Mouse (Mus musculus) lung, embryonic 14.5 days (tissue): ENCODE measurements around the gene Thap4. TPM values are rescaled to one million over a fixed set of nuclear protein-coding genes. Genes with fewer than 3 reads are reported as not detected.
A peak's percentile ranks its signal among the peaks of the same experiment; 100 is the strongest.

Experiments used
- ATAC-seq: fragments of 200-750 bp; cut with Nextera tagmentation; 2 replicates; pipeline ENCODE4 v1.8.0; 2017; ENCODE audit warnings: mild to moderate bottlenecking, moderate TSS enrichment, moderate library complexity; ENCODE audit not compliant: insufficient read depth
- DNase-seq: peaks from one replicate; pipeline ENCODE4 v3.0.0-alpha.2; 2015
- H3K27ac ChIP-seq: fragments of 300-500 bp; sonication (generic); 2 replicates; pipeline ENCODE4 v1.5.1; 2014; ENCODE audit warnings: low read depth, mild to moderate bottlenecking, moderate library complexity
- H3K27me3 ChIP-seq: fragments of 300-500 bp; sonication (generic); 2 replicates; pipeline ENCODE4 v1.6.1; 2014; ENCODE audit warnings: low read length, control low read depth; ENCODE audit not compliant: insufficient read depth
- H3K36me3 ChIP-seq: fragments of 300-500 bp; sonication (generic); 2 replicates; pipeline ENCODE4 v1.6.1; 2014; ENCODE audit warnings: control low read depth; ENCODE audit not compliant: insufficient read depth
- H3K4me1 ChIP-seq: fragments of 300-500 bp; sonication (generic); 2 replicates; pipeline ENCODE4 v1.6.1; 2014; ENCODE audit warnings: antibody characterized with exemption, control low read depth; ENCODE audit not compliant: insufficient read depth
- H3K4me2 ChIP-seq: fragments of 300-500 bp; sonication (generic); 2 replicates; pipeline ENCODE4 v1.6.1; 2014; ENCODE audit warnings: mild to moderate bottlenecking
- H3K4me3 ChIP-seq: fragments of 300-500 bp; sonication (generic); 2 replicates; pipeline ENCODE4 v1.5.1; 2014; ENCODE audit warnings: low read depth, low read length
- H3K9ac ChIP-seq: fragments of 300-500 bp; sonication (generic); 2 replicates; pipeline ENCODE4 v1.6.1; 2014
- H3K9me3 ChIP-seq: fragments of 300-500 bp; sonication (generic); 2 replicates; pipeline ENCODE4 v1.6.1; 2016; ENCODE audit warnings: low read depth, low read length, control low read depth
- CTCF ChIP-seq: IDR thresholded peaks from 2 replicates; pipeline ENCODE4 v1.5.1; 2016; ENCODE audit warnings: antibody characterized with exemption, low read depth
- WGBS: fragments of 180-500 bp; shearing (Covaris S2); extraction: QIAGEN DNeasy Blood & Tissue Kit; methylation state at CpG from one replicate; pipeline ENCODE4 v1.1.7; 2014; 5-methylcytosine and 5-hydroxymethylcytosine counted together
- polyA plus RNA-seq: library from polyadenylated mRNA; unstranded; fragments of >200 nt; fragmentation: Nextera tagmentation; extraction: Ambion mirVana; gene quantifications from 2 replicates; pipeline ENCODE4 v1.2.1, GENCODE M21; 2014

The Thap4 gene
- polyA plus RNA-seq, 1 experiment from 2014 or later: 52.7 TPM

DNA sequence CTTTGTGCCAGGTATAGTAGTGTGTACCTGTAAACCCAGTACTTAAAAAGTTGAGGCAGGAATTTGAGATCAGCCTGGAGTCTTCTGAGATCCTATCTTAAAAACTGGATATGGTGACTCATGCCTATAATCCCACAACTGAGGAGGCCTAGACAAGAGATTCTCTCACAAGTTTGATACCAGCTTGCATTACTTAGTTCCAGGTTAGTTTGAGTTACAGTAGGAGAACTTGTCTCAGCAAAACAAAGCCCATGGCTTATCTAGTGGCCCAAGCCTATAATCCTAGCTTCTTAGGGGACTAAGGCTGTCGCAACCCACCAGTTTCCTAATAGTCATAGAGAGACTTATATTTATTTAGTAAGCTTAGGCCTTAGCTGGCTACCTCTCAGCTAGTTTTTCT, 5.4 kb upstream of the Thap4 start:
- H3K9me3 ChIP-seq: no peaks in the 10 kb centered on the region
- no peaks in the 10 kb centered on the region for H3K27me3 ChIP-seq
- H3K4me1 ChIP-seq: no peaks in the 10 kb centered on the region
- no peak overlapping the region for H3K4me3 ChIP-seq
- 84% methylated on average over 1 of the region's 1 CpGs for WGBS
- no peak overlapping the region for H3K27ac ChIP-seq
- ATAC-seq (no peak), DNase-seq (no peak)
- H3K36me3 ChIP-seq: no peaks in the 10 kb centered on the region
- TF ChIP-seq CTCF: no peak
- H3K9ac ChIP-seq: no peak overlapping the region
- no peak overlapping the region for H3K4me2 ChIP-seq

DNA sequence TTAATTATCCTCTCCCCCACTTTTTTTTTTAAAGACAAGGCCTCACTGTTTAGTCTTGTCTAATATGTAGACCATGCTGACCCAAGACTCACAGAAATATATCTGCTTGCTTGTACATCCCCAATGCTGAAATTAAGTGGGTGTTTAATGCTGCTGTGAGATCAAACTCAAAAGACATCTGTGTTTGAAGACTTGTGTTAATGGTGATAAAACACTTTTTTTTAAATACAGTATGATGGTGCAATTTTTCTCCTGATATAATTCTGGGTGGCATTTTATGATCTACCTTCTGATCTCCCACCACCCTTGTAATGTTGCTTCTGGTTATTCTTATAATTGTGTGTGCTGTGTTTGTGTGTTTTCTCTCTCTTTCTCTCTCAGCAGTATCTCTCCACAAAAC, 1.5 kb upstream of the Thap4 start:
- no peak for ATAC-seq
- Histone ChIP-seq H3K9me3 (no peaks in the 10 kb centered on the region), H3K4me2 (peak overlapping the region; percentile 75)

GRCm38 (mm10) chr1:93755618-93756017, 954 bp upstream of the Thap4 start:
- Histone ChIP-seq H3K4me2 (peak overlapping the region; percentile 75), H3K4me3 (peak overlapping the region; percentile 96), H3K27ac (peak overlapping the region; percentile 86; the same call in 1 of the 2 replicates), H3K9ac (peak overlapping the region; percentile 86), H3K9me3 (no peaks in the 10 kb centered on the region), H3K27me3 (no peaks in the 10 kb centered on the region), H3K4me1 (0 out of 2 replicates have a peak, but pooled peaks cover 3% of the 10 kb centered on the region), H3K36me3 (peaks cover 1% of the 10 kb centered on the region; the same call in 1 of the 2 replicates)
- WGBS: 22% methylated on average over 7 of the region's 7 CpGs
- no peak for ATAC-seq
- DNase-seq: no peak
- TF ChIP-seq CTCF: no peak

More for the DNA sequence above, 1.5 kb upstream of the Thap4 start:
- H3K27ac ChIP-seq: no peak overlapping the region
- no peak for DNase-seq
- 0 out of 2 replicates have a peak, but pooled peaks cover 3% of the 10 kb centered on the region for H3K4me1 ChIP-seq
- H3K9ac ChIP-seq: 0 out of 2 replicates have a peak overlapping the region, but pooled peaks have one; percentile 86
- H3K36me3 ChIP-seq: no peaks in the 10 kb centered on the region
- H3K4me3 ChIP-seq: peak overlapping the region; percentile 96
- no peaks in the 10 kb centered on the region for H3K27me3 ChIP-seq
- TF ChIP-seq CTCF: no peak

DNA sequence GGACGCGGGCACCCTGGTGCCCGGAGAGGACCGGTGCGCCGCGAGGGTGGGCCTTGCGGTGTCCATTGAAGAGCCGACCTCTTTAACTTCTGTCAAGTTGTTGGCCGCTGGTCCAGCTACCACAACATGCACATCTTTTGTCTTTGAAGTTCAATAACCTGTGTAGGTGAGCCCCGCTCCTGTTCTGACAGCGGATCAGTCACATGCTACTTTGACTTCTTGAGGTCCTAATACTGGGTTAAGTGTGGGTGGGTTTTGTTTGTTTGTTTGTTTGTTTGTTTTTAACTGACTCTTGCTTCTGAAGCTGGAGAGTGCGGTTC, 587 bp upstream of the Thap4 start:
- Histone ChIP-seq H3K36me3 (peaks cover 5% of the 10 kb centered on the region; the same call in 1 of the 2 replicates), H3K27ac (peak overlapping the region; percentile 86), H3K9me3 (no peaks in the 10 kb centered on the region), H3K9ac (peak overlapping the region; percentile 86), H3K4me3 (peak overlapping the region; percentile 96), H3K4me2 (peak overlapping the region; percentile 75), H3K27me3 (no peaks in the 10 kb centered on the region), H3K4me1 (0 out of 2 replicates have a peak, but pooled peaks cover 3% of the 10 kb centered on the region)
- ATAC-seq: no peak
- peak; percentile 58 for DNase-seq
- no peak for TF ChIP-seq CTCF
- under 1% methylated on average over 13 of the region's 13 CpGs for WGBS

DNA sequence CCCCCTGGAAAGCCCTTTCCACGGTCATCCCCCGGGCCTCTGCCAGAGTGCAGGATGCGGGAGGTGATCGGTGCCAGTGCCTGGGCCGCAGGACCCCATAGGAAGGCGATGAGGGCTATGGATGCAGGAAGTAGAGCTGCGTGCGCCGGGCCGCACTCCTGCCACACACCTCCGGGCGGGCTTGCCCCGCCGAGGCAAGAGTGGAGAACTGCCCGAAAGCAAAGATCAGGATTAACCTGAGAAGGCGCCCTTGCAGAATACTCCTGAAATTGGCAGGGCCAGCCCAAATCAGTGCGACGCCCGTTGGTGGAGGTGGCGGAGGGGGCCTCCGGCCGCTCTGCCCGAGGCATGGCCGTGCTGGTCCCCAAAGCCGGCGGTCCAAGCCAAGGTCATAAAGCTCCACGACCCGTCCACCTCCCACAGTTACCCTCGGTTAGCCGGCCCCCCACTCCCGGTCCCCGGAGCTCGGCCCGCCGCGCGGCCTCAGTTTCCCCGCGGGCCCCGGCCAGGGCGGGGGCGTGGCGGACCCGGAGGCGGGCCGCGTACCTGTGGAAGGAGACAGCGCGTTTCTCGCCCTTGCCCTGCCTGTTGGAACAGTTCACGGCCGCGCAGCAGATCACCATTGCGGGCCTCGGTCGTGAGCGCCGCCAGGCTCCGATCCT, 622 bp downstream of the Thap4 start:
- Histone ChIP-seq H3K27me3 (no peaks in the 10 kb centered on the region), H3K4me2 (peak overlapping the region; percentile 75), H3K4me1 (0 out of 2 replicates have a peak, but pooled peaks cover 3% of the 10 kb centered on the region), H3K4me3 (peak overlapping the region; percentile 96), H3K36me3 (peaks cover 17% of the 10 kb centered on the region), H3K9me3 (no peaks in the 10 kb centered on the region), H3K9ac (peak overlapping the region; percentile 86), H3K27ac (peak overlapping the region; percentile 86)
- WGBS: under 1% methylated on average over 55 of the region's 59 CpGs
- DNase-seq (peak; percentile 53), ATAC-seq (peak; percentile 50)
- no peak for TF ChIP-seq CTCF

DNA sequence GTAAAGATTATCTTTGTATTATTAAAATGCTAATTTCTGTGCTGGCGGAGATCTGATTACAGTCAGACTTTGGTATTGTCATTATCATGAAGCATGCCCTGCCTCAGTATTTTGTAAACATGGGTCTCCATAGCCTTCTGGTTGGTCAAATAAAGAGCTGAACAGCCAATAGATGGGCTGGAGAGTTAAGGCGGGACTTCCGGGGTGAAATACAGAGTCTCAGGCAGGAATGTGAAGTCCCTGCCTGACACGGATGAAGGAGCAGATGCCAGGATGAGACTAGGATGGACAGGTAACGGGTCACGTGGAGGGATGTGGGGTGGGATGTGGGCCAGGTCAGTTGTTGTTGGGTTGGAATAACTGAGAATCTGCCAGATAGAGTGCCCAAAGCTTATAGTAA, 3.4 kb downstream of the Thap4 start, which contains the start of gene Atg4b:
TSS of gene Atg4b (plus strand) at position 211 of the 400 bp plus-strand sequence.
- Histone ChIP-seq H3K4me1 (0 out of 2 replicates have a peak, but pooled peaks cover 3% of the 10 kb centered on the region), H3K4me2 (no peak within 1 kb of the TSS), H3K9ac (no peak within 1 kb of the TSS), H3K4me3 (no peak within 1 kb of the TSS), H3K27ac (no peak within 1 kb of the TSS), H3K9me3 (no peaks in the 10 kb centered on the region), H3K27me3 (no peaks in the 10 kb centered on the region), H3K36me3 (peaks cover 22% of the 10 kb centered on the region)
- TF ChIP-seq CTCF: no peak
- no peak for DNase-seq
- ATAC-seq: no peak
- 85% methylated on average over 6 of the region's 6 CpGs for WGBS

DNA sequence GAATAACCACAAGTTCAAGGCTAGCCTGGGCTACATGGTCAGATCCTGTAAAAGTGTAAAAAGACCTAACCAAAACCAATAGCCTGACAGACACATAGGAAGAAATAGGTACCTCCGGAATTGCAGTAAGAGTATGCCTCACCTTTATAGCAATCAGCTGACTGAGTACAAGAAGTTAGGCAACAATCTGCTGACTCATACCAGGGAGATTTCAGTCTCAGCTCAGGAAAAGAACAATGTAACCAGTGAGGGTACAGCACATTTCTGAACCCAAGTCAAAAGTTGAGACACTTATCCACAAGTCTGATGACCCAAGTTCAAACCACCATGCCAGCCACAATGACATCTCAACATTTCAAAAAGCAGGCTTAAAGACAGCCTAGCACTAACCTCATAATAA, 6.1 kb downstream of the Thap4 start:
- 89% methylated on average over 1 of the region's 1 CpGs for WGBS
- no peaks in the 10 kb centered on the region for H3K27me3 ChIP-seq

More for the DNA sequence above, 6.1 kb downstream of the Thap4 start:
- Histone ChIP-seq H3K9me3 (no peaks in the 10 kb centered on the region), H3K4me3 (no peak overlapping the region), H3K36me3 (peaks cover 26% of the 10 kb centered on the region), H3K27ac (no peak overlapping the region), H3K4me2 (no peak overlapping the region), H3K4me1 (0 out of 2 replicates have a peak, but pooled peaks cover 3% of the 10 kb centered on the region), H3K9ac (no peak overlapping the region)
- DNase-seq (no peak), ATAC-seq (no peak)
- TF ChIP-seq CTCF: no peak
